Mouse (Mus musculus): ENCODE data around the gene Cul3. TPM values are rescaled to one million over a fixed set of nuclear protein-coding genes. Genes with fewer than 3 reads are reported as not detected.

The Cul3 gene
- 36.8 and 42.4 TPM in 2 replicates for polyA plus RNA-seq (2014; fragmentation: Nextera tagmentation; extraction: Ambion mirVana)

DNA sequence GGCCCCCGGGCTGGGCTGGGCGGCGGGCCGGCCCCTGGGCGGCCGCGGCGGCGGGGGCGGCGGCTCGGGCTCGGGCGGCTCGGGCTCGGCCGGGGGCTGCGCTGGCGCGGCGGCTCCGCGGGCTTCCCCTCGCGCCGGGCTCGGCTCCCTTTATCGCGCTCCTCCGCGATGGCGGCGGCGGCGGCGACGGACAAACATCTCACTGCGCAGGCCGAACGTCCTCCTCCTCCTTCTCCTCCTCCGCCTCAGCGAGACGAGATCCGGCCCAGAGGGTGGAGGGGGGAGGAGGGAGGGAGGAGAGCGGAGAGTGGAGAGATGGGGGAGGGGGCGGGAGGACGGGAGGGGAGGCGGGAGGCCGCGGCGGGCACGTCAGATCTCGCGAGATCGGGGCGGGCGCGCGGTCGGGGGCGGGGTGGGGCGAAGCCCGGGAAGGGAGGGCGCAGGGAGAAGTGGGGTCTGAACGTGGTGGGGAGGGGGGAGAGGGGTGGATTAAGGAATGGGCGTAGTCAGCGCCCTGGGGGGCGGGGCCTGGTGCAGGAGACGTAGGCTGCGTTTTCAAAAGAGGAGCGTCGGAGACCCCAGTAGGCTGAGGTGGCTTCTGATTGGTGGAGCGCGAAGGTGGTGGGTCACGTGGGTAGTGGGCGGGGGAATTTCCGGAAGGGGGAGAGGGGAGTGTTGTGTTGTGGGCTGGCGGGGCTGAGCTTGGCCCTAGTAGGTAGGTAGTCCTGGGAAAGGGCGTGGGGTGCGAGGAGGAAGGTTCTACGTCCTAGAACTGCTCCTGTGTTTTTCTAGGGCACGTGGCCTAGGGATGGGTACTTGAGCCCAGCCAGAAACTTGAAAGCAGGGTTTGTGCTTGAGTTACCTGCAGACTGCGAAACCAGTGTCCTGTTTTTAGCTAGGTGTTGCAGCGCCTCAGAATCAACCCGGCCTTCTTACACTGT is at the start of gene Cul3:
Gene Cul3, minus strand, starts transcription at position 45 of the 941 bp plus-strand sequence.
- WGBS (ENCODE audit: insufficient replicate concordance), result under 1% methylated on average over 41 of the region's 85 CpGs
- Histone ChIP-seq H3K27me3 (ENCODE audit: control insufficient read depth, insufficient read depth, low read length) (no peaks in the 10 kb centered on the region), H3K27ac (ENCODE audit: low read depth, low read length) (peak within 1 kb of the TSS; percentile 94), H3K4me3 (ENCODE audit: low read depth, low read length) (peak within 1 kb of the TSS; percentile 99), H3K9me3 (replicated peaks; ENCODE audit: control insufficient read depth, low read length) (no peaks in the 10 kb centered on the region), H3K36me3 (ENCODE audit: control insufficient read depth, insufficient read depth, low read length) (no peaks in the 10 kb centered on the region), H3K4me2 (peak within 1 kb of the TSS; percentile 84), H3K9ac (ENCODE audit: low read depth, low read length) (peak within 1 kb of the TSS; percentile 97), H3K4me1 (ENCODE audit: control insufficient read depth, insufficient read depth, low read length) (peaks cover 5% of the 10 kb centered on the region)
- peak; percentile 97 for ATAC-seq (replicated peaks; ENCODE audit: insufficient number of reproducible peaks, low FRiP score, low TSS enrichment)

DNA sequence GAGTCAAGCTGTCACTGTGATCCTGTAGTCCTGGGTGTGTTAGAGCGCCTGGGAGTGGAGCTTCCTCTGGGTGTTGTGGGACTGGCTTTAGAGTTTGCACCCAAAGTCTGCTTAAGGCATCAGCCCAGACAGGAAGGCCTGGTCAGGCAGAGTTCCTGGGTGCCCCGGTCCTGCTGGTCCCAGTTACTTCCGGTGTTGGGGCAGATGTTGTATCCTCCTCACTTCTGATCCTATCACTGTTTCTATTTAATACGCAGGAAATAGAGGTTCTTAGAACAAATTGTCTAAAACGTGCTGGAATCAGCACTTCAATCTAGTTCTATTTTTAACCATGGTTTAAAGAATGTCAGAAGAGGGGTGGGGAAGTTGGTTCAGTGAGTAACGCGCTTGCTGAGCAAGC is 49.2 kb upstream of the Cul3 start:
- no peak overlapping the region for H3K4me3 ChIP-seq (ENCODE audit: low read depth, low read length)
- H3K27ac ChIP-seq (ENCODE audit: low read depth, low read length), result no peak overlapping the region
- no peaks in the 10 kb centered on the region for H3K9me3 ChIP-seq (replicated peaks; ENCODE audit: control insufficient read depth, low read length)
- H3K9ac ChIP-seq (ENCODE audit: low read depth, low read length), result no peak overlapping the region
- 71% methylated on average over 7 of the region's 7 CpGs for WGBS (ENCODE audit: insufficient replicate concordance)
- no peaks in the 10 kb centered on the region for H3K4me1 ChIP-seq (ENCODE audit: control insufficient read depth, insufficient read depth, low read length)
- H3K4me2 ChIP-seq, result no peak overlapping the region
- H3K27me3 ChIP-seq (ENCODE audit: control insufficient read depth, insufficient read depth, low read length), result no peaks in the 10 kb centered on the region
- H3K36me3 ChIP-seq (ENCODE audit: control insufficient read depth, insufficient read depth, low read length), result no peaks in the 10 kb centered on the region
- ATAC-seq (replicated peaks; ENCODE audit: insufficient number of reproducible peaks, low FRiP score, low TSS enrichment), result no peak

DNA sequence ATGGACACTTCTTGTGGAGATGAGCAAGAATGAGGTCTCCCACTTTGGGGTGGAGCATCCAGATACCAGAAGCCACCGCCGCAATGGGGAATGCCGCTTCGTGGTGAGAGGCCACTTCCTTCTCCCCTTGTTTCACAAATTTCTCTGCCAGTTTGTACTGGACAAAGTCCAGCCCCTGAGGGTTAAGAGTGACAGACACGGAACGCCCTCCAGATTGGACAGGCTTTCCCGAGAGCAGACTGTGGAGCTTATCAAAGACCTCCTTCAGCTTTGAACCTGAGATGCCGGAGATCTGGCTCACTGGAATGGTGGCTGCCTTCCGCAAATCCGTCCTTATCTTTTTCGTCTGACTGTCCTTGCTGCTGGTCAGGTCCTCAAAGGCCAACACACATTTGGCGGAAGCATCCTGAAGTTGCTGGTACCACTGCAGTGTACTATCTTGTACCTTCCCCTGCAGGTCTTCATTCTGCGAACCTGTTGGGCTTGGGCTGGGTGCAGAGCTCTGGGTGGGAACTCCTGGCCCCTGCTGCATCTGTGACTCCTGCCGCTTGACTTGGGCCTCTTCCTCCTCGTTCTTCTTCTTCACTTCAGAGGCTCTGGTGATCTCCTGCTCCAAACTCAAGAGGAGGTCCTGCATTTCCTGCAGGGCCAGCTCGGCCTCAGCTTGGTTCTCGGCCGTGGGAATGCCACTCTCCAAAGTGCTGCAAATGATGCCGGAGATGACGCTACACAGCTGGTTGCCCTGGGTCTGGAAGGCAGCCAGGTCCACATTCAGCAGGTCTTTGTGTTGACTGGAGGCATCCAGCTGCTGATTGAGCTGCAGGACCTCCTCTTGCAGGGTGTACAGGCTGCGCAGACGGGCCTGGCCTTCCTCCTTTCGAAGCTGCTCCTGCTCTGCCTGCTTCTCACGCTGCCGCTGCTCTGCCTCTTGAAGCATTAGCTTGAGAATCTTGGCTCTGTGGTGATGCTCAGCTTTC is 43.6 kb upstream of the Cul3 start:
- no peak overlapping the region for H3K4me3 ChIP-seq (ENCODE audit: low read depth, low read length)
- H3K9me3 ChIP-seq (replicated peaks; ENCODE audit: control insufficient read depth, low read length), result no peaks in the 10 kb centered on the region
- no peak overlapping the region for H3K4me2 ChIP-seq
- no peak overlapping the region for H3K9ac ChIP-seq (ENCODE audit: low read depth, low read length)
- H3K27me3 ChIP-seq (ENCODE audit: control insufficient read depth, insufficient read depth, low read length), result no peaks in the 10 kb centered on the region
- H3K27ac ChIP-seq (ENCODE audit: low read depth, low read length), result no peak overlapping the region
- 0 out of 2 replicates have a peak, but pooled peaks have one; percentile 35 for ATAC-seq (replicated peaks; ENCODE audit: insufficient number of reproducible peaks, low FRiP score, low TSS enrichment)
- 58% methylated on average over 25 of the region's 25 CpGs for WGBS (ENCODE audit: insufficient replicate concordance)
- H3K36me3 ChIP-seq (ENCODE audit: control insufficient read depth, insufficient read depth, low read length), result no peaks in the 10 kb centered on the region
- no peaks in the 10 kb centered on the region for H3K4me1 ChIP-seq (ENCODE audit: control insufficient read depth, insufficient read depth, low read length)

DNA sequence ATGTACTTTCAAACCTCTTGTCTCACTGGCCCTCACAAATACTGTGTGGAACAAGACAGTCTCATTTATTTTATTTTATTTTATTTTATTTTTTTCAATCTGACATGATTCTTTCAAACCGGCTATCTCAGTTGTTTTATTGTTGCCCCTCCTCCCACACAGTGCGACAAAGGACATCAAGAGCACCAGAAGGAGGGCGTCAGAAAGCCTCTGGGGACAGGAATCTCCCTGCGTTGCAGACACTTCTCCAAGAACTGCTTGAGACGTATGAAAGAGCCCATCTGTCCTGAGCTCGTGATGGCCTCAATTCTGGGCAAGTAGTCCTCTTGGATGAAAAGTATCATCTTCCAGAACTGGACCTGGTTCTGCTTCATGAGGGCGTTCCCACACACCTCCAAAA is 42.6 kb upstream of the Cul3 start:
- no peak for ATAC-seq (replicated peaks; ENCODE audit: insufficient number of reproducible peaks, low FRiP score, low TSS enrichment)
- no peaks in the 10 kb centered on the region for H3K4me1 ChIP-seq (ENCODE audit: control insufficient read depth, insufficient read depth, low read length)
- H3K9ac ChIP-seq (ENCODE audit: low read depth, low read length), result no peak overlapping the region
- H3K4me3 ChIP-seq (ENCODE audit: low read depth, low read length), result no peak overlapping the region
- no peak overlapping the region for H3K27ac ChIP-seq (ENCODE audit: low read depth, low read length)
- 71% methylated on average over 7 of the region's 7 CpGs for WGBS (ENCODE audit: insufficient replicate concordance)
- no peak overlapping the region for H3K4me2 ChIP-seq
- H3K27me3 ChIP-seq (ENCODE audit: control insufficient read depth, insufficient read depth, low read length), result no peaks in the 10 kb centered on the region
- no peaks in the 10 kb centered on the region for H3K36me3 ChIP-seq (ENCODE audit: control insufficient read depth, insufficient read depth, low read length)
- no peaks in the 10 kb centered on the region for H3K9me3 ChIP-seq (replicated peaks; ENCODE audit: control insufficient read depth, low read length)

DNA sequence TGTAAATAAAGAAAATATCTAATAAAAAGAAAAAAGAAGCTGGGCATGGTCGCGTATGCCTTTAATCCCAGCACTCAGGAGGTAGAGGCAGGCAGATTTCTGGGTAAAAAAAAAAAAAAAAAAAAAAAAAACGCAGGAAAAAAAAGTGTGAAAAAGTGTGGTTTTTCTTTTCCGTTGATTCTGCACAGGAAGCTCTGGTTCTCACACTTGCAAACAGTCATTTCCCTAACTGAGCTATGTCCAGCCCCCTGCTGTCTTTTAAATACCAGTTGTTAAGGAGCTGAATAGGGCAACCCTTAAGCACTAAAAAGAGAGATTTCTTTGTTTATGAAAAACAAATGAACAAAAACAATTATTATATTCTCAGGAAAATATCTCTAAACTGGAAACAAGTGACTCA is 41.0 kb upstream of the Cul3 start:
- no peaks in the 10 kb centered on the region for H3K4me1 ChIP-seq (ENCODE audit: control insufficient read depth, insufficient read depth, low read length)
- WGBS (ENCODE audit: insufficient replicate concordance), result 24% methylated on average over 4 of the region's 4 CpGs
- no peak overlapping the region for H3K4me2 ChIP-seq
- no peaks in the 10 kb centered on the region for H3K27me3 ChIP-seq (ENCODE audit: control insufficient read depth, insufficient read depth, low read length)
- H3K9ac ChIP-seq (ENCODE audit: low read depth, low read length), result no peak overlapping the region
- no peaks in the 10 kb centered on the region for H3K9me3 ChIP-seq (replicated peaks; ENCODE audit: control insufficient read depth, low read length)
- H3K27ac ChIP-seq (ENCODE audit: low read depth, low read length), result no peak overlapping the region
- H3K36me3 ChIP-seq (ENCODE audit: control insufficient read depth, insufficient read depth, low read length), result no peaks in the 10 kb centered on the region
- ATAC-seq (replicated peaks; ENCODE audit: insufficient number of reproducible peaks, low FRiP score, low TSS enrichment), result no peak
- H3K4me3 ChIP-seq (ENCODE audit: low read depth, low read length), result no peak overlapping the region

DNA sequence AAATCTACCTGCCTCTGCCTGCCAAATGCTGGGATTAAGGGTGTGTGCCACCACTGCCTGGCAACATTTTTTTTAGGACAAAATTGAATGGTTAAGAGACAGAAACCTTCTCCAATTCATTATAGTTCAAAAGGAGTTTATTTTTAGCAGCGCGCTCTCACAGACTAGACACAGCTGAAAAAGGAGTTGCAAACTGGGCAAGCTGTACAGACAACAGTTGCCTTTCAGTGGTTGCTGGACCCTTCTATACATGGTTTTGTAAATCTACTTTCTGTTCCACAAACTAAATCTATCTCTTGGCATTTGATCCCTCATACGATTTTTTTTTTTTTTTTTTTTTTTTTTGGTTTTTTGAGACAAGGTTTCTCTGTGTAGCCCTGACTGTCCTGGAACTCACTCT is 31.7 kb upstream of the Cul3 start:
- no peak for ATAC-seq (replicated peaks; ENCODE audit: insufficient number of reproducible peaks, low FRiP score, low TSS enrichment)
- H3K27ac ChIP-seq (ENCODE audit: low read depth, low read length), result no peak overlapping the region
- H3K4me1 ChIP-seq (ENCODE audit: control insufficient read depth, insufficient read depth, low read length), result no peaks in the 10 kb centered on the region
- no peaks in the 10 kb centered on the region for H3K27me3 ChIP-seq (ENCODE audit: control insufficient read depth, insufficient read depth, low read length)
- no peaks in the 10 kb centered on the region for H3K9me3 ChIP-seq (replicated peaks; ENCODE audit: control insufficient read depth, low read length)
- no peak overlapping the region for H3K9ac ChIP-seq (ENCODE audit: low read depth, low read length)
- no peak overlapping the region for H3K4me2 ChIP-seq
- H3K4me3 ChIP-seq (ENCODE audit: low read depth, low read length), result no peak overlapping the region
- no peaks in the 10 kb centered on the region for H3K36me3 ChIP-seq (ENCODE audit: control insufficient read depth, insufficient read depth, low read length)
- WGBS (ENCODE audit: insufficient replicate concordance), result 78% methylated on average over 3 of the region's 3 CpGs

DNA sequence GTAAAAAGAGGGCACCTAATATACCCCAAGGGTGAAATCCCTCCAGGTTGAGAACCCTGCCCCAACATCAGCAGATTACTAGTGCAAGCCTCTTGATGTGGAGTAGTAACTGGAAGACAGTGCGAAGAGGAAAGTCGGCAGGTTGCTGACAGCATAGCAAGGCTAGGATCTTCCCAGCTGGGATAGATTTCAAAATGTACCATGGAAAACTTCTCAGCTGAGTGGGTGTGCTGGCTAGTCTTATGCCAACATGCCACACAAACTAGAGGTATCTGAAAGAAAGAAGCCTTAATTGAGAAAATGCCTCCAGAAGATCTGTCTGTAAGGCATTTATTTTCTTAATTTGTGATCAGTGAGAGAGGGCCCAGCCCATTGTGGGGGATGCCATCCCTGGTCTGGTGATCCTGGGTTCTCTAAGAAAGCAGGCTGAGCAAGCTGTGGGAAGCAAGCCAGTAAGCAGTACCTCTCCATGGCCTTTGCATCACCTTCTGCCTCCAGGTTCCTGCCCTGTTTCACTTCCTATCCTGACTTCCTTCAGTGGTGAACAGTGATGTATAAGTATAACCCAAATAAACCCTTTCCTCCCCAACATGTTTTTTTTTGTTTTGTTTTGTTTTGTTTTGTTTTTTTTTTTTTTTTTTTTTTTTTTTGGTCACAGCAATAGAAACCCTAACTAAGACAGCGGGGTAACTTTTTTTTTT is 31.1 kb upstream of the Cul3 start:
- no peak overlapping the region for H3K4me3 ChIP-seq (ENCODE audit: low read depth, low read length)
- ATAC-seq (replicated peaks; ENCODE audit: insufficient number of reproducible peaks, low FRiP score, low TSS enrichment), result no peak
- no peaks in the 10 kb centered on the region for H3K9me3 ChIP-seq (replicated peaks; ENCODE audit: control insufficient read depth, low read length)
- 79% methylated on average over 3 of the region's 3 CpGs for WGBS (ENCODE audit: insufficient replicate concordance)
- no peak overlapping the region for H3K4me2 ChIP-seq
- no peak overlapping the region for H3K27ac ChIP-seq (ENCODE audit: low read depth, low read length)
- no peaks in the 10 kb centered on the region for H3K27me3 ChIP-seq (ENCODE audit: control insufficient read depth, insufficient read depth, low read length)
- H3K4me1 ChIP-seq (ENCODE audit: control insufficient read depth, insufficient read depth, low read length), result no peaks in the 10 kb centered on the region
- no peaks in the 10 kb centered on the region for H3K36me3 ChIP-seq (ENCODE audit: control insufficient read depth, insufficient read depth, low read length)
- no peak overlapping the region for H3K9ac ChIP-seq (ENCODE audit: low read depth, low read length)

DNA sequence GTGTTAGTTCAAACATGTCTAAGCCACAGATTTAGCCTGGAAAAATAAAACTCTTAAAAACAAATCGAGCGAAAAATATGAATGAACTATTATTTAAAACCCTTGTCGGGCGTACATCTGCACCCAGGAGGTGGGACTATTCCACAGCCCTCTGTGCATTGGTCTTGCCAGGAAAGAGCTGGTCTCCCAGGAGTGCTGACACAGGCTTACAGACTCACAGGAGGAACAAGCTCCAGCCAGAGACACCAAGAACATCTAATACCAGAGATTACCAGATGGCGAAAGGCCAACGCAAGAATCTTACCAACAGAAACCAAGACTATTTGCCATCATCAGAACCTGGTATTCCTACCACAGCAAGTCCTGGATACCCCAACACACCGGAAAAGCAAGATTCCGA is 23.2 kb upstream of the Cul3 start:
- H3K4me3 ChIP-seq (ENCODE audit: low read depth, low read length), result no peak overlapping the region
- 89% methylated on average over 8 of the region's 8 CpGs for WGBS (ENCODE audit: insufficient replicate concordance)
- H3K9me3 ChIP-seq (replicated peaks; ENCODE audit: control insufficient read depth, low read length), result no peaks in the 10 kb centered on the region
- no peak overlapping the region for H3K27ac ChIP-seq (ENCODE audit: low read depth, low read length)
- no peaks in the 10 kb centered on the region for H3K36me3 ChIP-seq (ENCODE audit: control insufficient read depth, insufficient read depth, low read length)
- no peak for ATAC-seq (replicated peaks; ENCODE audit: insufficient number of reproducible peaks, low FRiP score, low TSS enrichment)
- H3K27me3 ChIP-seq (ENCODE audit: control insufficient read depth, insufficient read depth, low read length), result no peaks in the 10 kb centered on the region
- no peak overlapping the region for H3K9ac ChIP-seq (ENCODE audit: low read depth, low read length)
- H3K4me1 ChIP-seq (ENCODE audit: control insufficient read depth, insufficient read depth, low read length), result no peaks in the 10 kb centered on the region
- no peak overlapping the region for H3K4me2 ChIP-seq
